Mouse (Mus musculus): ENCODE measurements around the gene Bbc3.

DNA sequence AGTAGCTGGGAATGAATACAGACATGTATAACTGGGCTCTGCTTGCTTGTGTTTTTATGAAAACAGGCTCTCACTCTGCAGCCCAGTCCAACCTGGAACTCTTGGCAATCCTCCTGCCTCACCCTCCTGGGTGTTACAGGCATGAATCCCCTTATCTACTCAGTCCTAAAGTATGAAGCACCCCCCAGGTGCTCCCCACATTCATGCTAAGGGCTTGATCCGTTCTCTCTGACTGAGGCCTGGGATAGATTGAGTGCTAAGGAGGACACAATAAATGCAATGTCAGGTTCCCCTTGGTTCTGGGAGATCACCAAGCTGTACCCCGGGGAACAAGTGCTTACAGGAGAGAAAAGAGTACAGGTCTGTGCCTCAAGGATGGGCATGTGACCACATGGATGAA, 10.6 kb upstream of the Bbc3 start:
- TF ChIP-seq EP300 (IDR thresholded peaks at IDR 0.05) (no peak), CTCF (IDR thresholded peaks at IDR 0.05) (no peak)
